21 mouse cellular contexts compared by ENCODE assay signal in the genomic region with DNA sequence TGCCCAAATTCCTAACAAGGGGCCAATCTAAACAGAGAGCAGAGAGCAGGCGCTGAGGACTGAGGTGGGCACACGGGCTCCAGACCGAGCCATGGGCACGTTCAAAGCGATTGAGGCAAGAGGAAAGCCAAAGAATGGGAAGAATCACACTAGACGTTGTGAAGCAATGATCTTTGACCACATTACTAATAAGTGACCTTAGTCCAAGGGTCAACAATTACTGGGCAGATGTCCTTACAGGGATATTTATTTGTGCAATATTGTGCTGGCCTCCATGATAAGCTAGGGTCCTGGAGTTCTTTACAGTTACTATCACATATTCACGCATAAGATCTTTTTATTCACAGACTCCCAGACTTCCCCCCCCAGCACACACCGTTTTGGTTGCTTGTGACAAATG.
"Had no signal": no experiment of that assay in that cellular context is flagged by ENCODE, and none has a peak within 500 bp of the region (broad histone marks: within the 10 kb centered on the region; RNA-seq: fewer than 3 reads in every experiment).

No protein-coding gene starts in this region.

- DNase-seq: gastrocnemius, postnatal 14 days; gastrocnemius, postnatal 36 days; heart, adult 2 months; kidney, adult 11 months; kidney, adult 8-10 months; kidney, postnatal 10 days; kidney, postnatal 36 days; layer of hippocampus, adult 9-11 months; layer of hippocampus, postnatal 36 days; left cerebral cortex, postnatal 4 days; liver, embryonic 13.5 days had no signal

- H3K27ac ChIP-seq: heart, adult 2 months; heart, embryonic 15.5 days; hindbrain, embryonic 13.5 days; hindbrain, embryonic 15.5 days; hindbrain, postnatal 0 days; limb, embryonic 13.5 days; limb, embryonic 15.5 days; liver, embryonic 13.5 days; liver, embryonic 15.5 days had no signal

- H3K4me2 ChIP-seq: heart, embryonic 11.5 days; heart, embryonic 13.5 days; heart, embryonic 15.5 days; hindbrain, embryonic 13.5 days; hindbrain, embryonic 15.5 days; limb, embryonic 13.5 days; limb, embryonic 15.5 days; liver, embryonic 13.5 days; liver, embryonic 15.5 days had no signal

- ATAC-seq: hindbrain, postnatal 0 days; intestine, embryonic 16.5 days had no signal

- H3K9ac ChIP-seq: heart, embryonic 13.5 days; heart, embryonic 15.5 days; hindbrain, embryonic 13.5 days; hindbrain, embryonic 15.5 days; limb, embryonic 13.5 days; limb, embryonic 15.5 days; liver, embryonic 13.5 days; liver, embryonic 15.5 days had no signal

- H3K27me3 ChIP-seq: heart, embryonic 13.5 days; heart, embryonic 15.5 days; hindbrain, embryonic 15.5 days; limb, embryonic 13.5 days; limb, embryonic 15.5 days; liver, embryonic 13.5 days; liver, embryonic 15.5 days had no signal

- H3K4me3 ChIP-seq: heart, adult 2 months; heart, embryonic 13.5 days; heart, embryonic 15.5 days; hindbrain, embryonic 13.5 days; hindbrain, embryonic 15.5 days; limb, embryonic 13.5 days; limb, embryonic 15.5 days; liver, embryonic 13.5 days; liver, embryonic 15.5 days had no signal

- H3K4me1 ChIP-seq: heart, embryonic 15.5 days; hindbrain, embryonic 15.5 days; liver, embryonic 13.5 days; liver, embryonic 15.5 days had no signal

- H3K36me3 ChIP-seq: heart, embryonic 13.5 days; heart, embryonic 15.5 days; hindbrain, embryonic 13.5 days; hindbrain, embryonic 15.5 days; limb, embryonic 13.5 days; limb, embryonic 15.5 days; liver, embryonic 13.5 days; liver, embryonic 15.5 days had no signal

- H3K9me3 ChIP-seq: heart, embryonic 13.5 days; heart, embryonic 15.5 days; hindbrain, embryonic 13.5 days; hindbrain, embryonic 15.5 days; limb, embryonic 13.5 days; limb, embryonic 15.5 days; liver, embryonic 13.5 days; liver, embryonic 15.5 days had no signal
